Mouse (Mus musculus) hindlimb bud, embryonic 11.5 days (tissue): ENCODE measurements around the gene Cdkn2aip.
A peak's percentile ranks its signal among the peaks of the same experiment; 100 is the strongest.

Experiments used
- DNase-seq: peaks from one replicate; pipeline ENCODE4 v3.0.0-alpha.2; 2012; ENCODE audit warnings: low read depth, low spot score; ENCODE audit errors: extremely low spot score

The Cdkn2aip gene

GRCm38 (mm10) chr8:47695431-47696105 lies 18.2 kb downstream of the Cdkn2aip start:
- no peak for DNase-seq

GRCm38 (mm10) chr8:47693119-47693518 lies 20.6 kb downstream of the Cdkn2aip start:
- DNase-seq = peak; percentile 69

GRCm38 (mm10) chr8:47691831-47692230 lies 21.9 kb downstream of the Cdkn2aip start:
- DNase-seq = no peak

- no peak for DNase-seq
Measured at GRCm38 (mm10) chr8:47691303-47691702, 22.4 kb downstream of the Cdkn2aip start.

GRCm38 (mm10) chr8:47690674-47691078 lies 23.1 kb downstream of the Cdkn2aip start:
- DNase-seq = no peak

- DNase-seq = no peak
Measured at GRCm38 (mm10) chr8:47689704-47690326, 23.9 kb downstream of the Cdkn2aip start.

- no peak for DNase-seq
Measured at GRCm38 (mm10) chr8:47684441-47684840, 29.3 kb downstream of the Cdkn2aip start.

GRCm38 (mm10) chr8:47683994-47684393 lies 29.7 kb downstream of the Cdkn2aip start:
- DNase-seq = no peak

GRCm38 (mm10) chr8:47680306-47680705 lies 33.4 kb downstream of the Cdkn2aip start:
- no peak for DNase-seq

GRCm38 (mm10) chr8:47679603-47680002 lies 34.1 kb downstream of the Cdkn2aip start:
- no peak for DNase-seq

- DNase-seq = no peak
Measured at GRCm38 (mm10) chr8:47676631-47677030, 37.1 kb downstream of the Cdkn2aip start.

- no peak for DNase-seq
Measured at GRCm38 (mm10) chr8:47676224-47676623, 37.5 kb downstream of the Cdkn2aip start.

GRCm38 (mm10) chr8:47675786-47676185 lies 37.9 kb downstream of the Cdkn2aip start:
- no peak for DNase-seq

- peak; percentile 98 for DNase-seq
Measured at GRCm38 (mm10) chr8:47674777-47675710, 38.7 kb downstream of the Cdkn2aip start, which contains the start of gene Ing2. Gene Ing2 (minus strand): TSS chr8:47675556.

GRCm38 (mm10) chr8:47674140-47674776 lies 39.5 kb downstream of the Cdkn2aip start:
- no peak for DNase-seq

- no peak for DNase-seq
Measured at GRCm38 (mm10) chr8:47673317-47674139, 40.2 kb downstream of the Cdkn2aip start.

- DNase-seq = no peak
Measured at GRCm38 (mm10) chr8:47664231-47664785, 49.4 kb downstream of the Cdkn2aip start.

GRCm38 (mm10) chr8:47663201-47663600 lies 50.5 kb downstream of the Cdkn2aip start:
- no peak for DNase-seq

GRCm38 (mm10) chr8:47662716-47663115 lies 51.0 kb downstream of the Cdkn2aip start:
- no peak for DNase-seq

- DNase-seq = no peak
Measured at GRCm38 (mm10) chr8:47660394-47660793, 53.3 kb downstream of the Cdkn2aip start.
